Mouse (Mus musculus) B cell, adult (primary cell): Measurements from ENCODE around the gene Ube2c. TPM values are rescaled to one million over a fixed set of nuclear protein-coding genes. Genes with fewer than 3 reads are reported as not detected.

Experiments
- total RNA-seq: library from RNA; stranded (reverse); gene quantifications from 4 replicates; pipeline ENCODE4 v1.2.4, GENCODE M21; 2023; ENCODE audit not compliant: inconsistent age

Gene Ube2c
- 2.6 to 4.9 TPM (median 3.6 TPM) in 4 replicates for total RNA-seq

DNA sequence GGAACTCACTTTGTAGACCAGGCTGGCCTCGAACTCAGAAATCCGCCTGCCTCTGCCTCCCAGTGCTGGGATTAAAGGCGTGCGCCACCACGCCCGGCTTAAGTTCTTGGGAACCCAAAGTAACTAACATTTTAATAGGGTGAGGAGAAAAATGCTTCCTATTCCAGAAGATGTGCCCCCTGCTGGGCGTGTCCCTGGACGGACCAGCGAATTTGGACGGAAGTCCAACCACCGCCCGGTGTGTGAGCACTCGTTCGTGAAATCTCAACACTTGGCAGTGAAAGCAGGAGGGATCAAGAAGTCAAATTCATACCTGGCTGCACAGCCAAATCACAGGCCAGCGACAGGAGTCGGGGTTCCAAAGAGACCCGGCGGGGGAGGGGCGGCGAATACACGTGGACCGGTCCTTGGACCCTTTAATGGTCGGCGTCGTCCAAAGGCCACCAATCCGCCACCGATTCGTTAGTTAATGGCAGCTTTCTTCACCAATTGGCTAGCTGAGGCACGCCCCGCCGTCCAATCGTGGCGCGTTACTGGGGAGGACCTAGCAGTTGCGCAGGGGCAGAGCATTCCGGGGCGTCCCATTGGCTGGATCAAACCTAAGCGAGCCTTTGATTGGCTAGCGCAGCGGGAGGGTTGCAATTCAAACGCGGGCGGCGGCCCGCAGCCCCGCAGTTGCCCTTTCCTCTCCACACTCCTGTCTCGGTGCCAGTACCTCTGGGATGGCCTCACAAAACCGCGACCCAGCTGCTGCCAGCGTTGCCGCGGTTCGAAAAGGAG, at the start of gene Ube2c:
Ube2c (plus strand) TSS at position 641 of the 780 bp plus-strand sequence.

DNA sequence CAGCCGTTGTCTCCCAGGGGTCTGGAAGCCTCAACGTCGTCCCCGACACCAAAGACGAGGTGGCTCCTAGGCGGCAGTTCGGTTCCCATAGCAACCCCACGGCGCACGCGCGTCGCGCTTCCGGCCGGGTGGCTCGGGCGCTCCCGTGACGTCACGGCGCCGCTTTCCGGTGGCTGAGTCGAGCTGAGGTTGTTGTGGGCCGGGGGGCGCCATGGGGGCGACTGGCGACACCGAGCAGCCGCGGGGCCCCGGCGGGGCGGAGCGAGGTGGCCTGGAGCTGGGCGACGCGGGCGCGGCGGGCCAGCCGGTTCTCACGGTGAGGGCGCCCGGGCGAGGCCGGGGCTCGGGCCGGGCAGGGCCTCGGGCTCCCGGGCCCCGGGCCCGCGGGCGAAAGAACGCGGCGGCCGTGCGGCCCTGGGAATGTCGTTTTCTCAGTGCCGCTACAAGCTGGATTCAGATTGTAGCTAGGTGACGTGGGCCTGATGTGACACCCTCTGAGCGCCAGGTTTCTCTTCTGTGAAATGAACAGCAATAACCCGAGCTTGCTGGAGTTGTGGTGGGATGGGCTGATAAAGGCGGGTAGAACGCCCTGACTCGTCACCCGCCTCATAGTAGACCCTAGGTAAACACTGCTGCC, 23.7 kb upstream of the Ube2c start, which contains the start of the genes Wfdc3 and Dnttip1:
Wfdc3 (minus strand) TSS at position 89 of the 637 bp plus-strand sequence.
Dnttip1 (plus strand) TSS at position 141 of the 637 bp plus-strand sequence.

DNA sequence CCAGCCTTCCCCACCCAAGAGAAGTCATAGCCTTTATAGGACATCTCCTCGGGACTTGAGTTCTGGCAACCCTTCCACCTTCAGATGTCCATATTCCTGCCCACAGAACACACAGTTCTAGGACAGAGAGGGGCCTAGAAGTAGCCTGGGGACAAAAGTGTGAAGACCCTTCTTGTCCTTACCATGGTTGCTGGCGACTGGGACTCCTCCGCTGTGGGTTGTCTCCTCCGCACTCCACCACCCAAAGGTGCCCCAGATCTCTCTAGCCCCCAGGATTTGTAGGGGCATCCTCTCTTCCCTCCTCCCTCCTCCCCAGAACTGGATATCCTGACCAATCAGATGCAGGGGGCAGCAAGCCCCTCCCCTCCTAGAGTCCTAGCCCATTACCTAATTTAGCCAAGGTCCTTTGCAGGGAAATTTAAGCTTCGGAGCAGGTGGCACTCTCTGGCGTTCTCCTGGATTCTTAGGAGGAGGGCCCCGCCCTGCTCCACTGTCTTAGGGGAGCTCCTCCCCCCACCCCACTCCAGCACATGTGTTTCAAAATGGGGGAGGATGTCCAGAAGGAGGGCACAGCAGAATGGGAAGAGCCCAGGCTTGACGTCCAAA, 9.9 kb downstream of the Ube2c start, which contains the start of gene Tnnc2:
Tnnc2 (minus strand) TSS at position 487 of the 606 bp plus-strand sequence.

DNA sequence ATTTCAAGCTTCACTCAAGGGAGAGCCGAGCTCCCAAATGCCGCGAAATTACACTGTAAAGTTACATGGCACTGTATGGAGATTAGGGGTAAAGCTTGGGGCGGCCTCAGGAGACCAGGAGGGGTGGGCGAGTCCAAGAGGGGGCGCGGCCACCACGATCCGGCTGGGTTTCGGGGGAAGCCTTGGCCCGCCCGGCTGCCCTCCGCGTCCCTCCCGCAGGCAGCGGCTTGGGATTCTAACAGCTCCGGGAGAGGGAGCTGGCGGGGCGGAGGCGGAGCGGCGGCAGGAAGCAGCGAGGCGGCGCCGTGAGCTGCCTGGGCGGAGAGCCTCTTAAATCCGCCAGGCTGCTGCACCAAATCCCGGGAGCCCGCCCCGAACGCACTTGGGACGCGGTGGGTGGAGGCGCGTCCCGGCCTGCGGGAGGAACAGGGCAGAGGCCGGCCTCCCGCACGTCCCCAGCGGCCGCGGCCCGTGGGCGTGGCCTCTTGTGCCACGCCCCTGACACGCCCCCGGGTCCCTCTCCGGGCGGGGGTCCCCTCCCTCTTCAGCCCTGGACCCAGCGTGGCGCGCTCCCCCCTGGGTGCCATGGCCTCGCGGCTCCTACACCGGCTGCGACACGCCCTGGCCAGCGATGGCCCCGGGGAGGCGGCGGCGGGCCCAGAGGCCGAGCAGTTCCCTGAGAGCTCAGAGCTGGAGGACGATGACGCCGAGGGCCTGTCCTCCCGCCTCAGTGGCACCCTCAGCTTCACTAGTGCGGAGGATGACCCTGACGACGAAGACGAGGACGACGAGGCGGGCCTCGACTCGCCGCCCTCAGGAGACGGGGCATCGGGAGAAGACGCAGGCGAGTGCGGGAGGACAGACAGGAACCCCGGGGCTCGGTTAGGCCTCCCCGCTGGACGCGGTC, 16.0 kb downstream of the Ube2c start, which contains the start of gene Snx21:
Snx21 (plus strand) TSS at position 343 of the 907 bp plus-strand sequence.

DNA sequence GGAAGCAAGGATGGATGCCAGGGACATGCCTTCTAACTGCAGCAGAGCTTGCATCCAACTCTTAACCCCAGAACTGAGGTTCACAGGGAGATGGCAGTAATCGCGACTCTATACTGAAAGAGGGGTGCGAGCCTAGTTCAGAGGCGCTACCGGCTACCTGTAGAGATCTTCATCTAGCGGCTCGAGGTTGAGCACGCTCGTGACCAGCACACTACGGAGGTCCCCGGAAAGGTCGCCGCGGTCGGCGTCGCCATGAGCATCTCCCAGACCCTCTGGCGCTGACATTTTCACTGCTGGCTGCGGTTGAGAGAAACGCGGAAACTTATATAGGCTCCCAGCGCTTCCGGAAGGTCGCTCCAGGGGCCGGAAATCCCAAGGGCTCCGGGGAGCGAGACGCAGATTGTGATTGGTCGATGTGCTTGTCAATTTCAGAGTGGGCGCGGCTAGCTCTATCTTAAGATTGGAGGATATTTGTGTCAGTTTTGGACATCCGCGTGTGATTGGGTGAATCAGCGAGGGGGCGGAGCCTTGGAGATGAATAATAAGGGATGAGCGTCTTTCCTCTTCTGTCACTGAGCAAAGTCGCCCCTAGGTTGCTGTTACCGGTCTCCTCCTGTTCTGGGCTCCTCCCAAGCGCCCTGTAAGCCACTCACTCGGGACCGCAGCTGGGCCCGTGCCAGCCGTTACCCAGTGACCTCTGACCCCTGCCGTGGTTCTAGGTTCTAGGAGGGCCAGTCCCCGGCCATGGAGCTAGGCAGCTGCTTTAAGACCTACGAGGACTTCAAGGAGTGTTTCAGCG, 35.0 kb downstream of the Ube2c start, which contains the start of the genes Acot8 and Zswim3:
Acot8 (minus strand) TSS at position 350 of the 799 bp plus-strand sequence.
Zswim3 (plus strand) TSS at position 566 of the 799 bp plus-strand sequence.

DNA sequence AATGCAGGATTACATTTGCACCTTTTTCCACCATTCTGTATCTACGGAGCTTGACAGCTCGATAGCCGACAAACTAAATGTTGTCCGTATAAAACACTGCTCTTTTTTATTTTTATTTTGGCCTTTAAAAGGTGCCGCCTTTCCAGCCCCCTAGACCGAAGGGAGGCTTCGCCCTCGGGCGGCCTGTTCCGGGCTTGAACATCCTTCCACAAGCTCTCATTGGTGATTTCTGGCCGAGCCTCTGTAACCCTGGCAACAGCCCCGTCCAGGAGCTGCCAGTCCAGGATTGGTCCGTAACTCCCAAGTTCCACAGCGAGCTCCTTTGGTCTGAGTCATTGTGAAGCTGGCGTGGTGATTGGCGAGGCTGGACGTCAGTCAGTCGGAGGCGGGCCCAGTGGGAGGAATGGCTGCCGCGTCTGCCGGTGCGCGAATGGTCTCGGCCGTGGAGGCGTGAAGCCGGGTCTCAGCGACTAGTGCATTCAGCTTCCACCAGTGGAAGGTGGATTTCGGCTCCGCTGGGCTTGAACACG, 53.0 kb downstream of the Ube2c start, which contains the start of gene Zswim1:
Zswim1 (plus strand) TSS at position 51 of the 530 bp plus-strand sequence.

Other genes starting within 250 kb of the Ube2c start
- not detected in 4 replicates for gene Wfdc2, start 207.5 kb upstream of the Ube2c start, total RNA-seq
- not detected in 4 replicates for gene Spint3, start 196.4 kb upstream of the Ube2c start, total RNA-seq
- not detected in 4 replicates for gene Wfdc6a, start 184.5 kb upstream of the Ube2c start, total RNA-seq
- not detected in 4 replicates for gene Eppin, start 176.3 kb upstream of the Ube2c start, total RNA-seq
- gene Wfdc6b, start 156.4 kb upstream of the Ube2c start, total RNA-seq, result not detected in 4 replicates
- gene Wfdc8, start 156.3 kb upstream of the Ube2c start, total RNA-seq, result not detected in 4 replicates
- gene Wfdc16, start 131.1 kb upstream of the Ube2c start, total RNA-seq, result not detected in 4 replicates
- gene Wfdc10, start 113.9 kb upstream of the Ube2c start, total RNA-seq, result not detected in 4 replicates
- not detected in 4 replicates for gene Wfdc9, start 113.3 kb upstream of the Ube2c start, total RNA-seq
- gene Wfdc11, start 95.8 kb upstream of the Ube2c start, total RNA-seq, result not detected in 4 replicates
- not detected in 4 replicates for gene Wfdc13, start 84.8 kb upstream of the Ube2c start, total RNA-seq
- gene Spint4, start 71.4 kb upstream of the Ube2c start, total RNA-seq, result not detected in 4 replicates
- gene Spint5, start 54.6 kb upstream of the Ube2c start, total RNA-seq, result not detected in 4 replicates
- gene Wfdc3, start 24.0 kb upstream of the Ube2c start, total RNA-seq, result not detected in 4 replicates
- 35.3 to 43.4 TPM (median 39.6 TPM) in 4 replicates for gene Dnttip1, start 23.9 kb upstream of the Ube2c start, total RNA-seq
- not detected in 4 replicates for gene Tnnc2, start 10.1 kb downstream of the Ube2c start, total RNA-seq
- 0.60 to 1.5 TPM (median 0.69 TPM) in 4 replicates for gene Snx21, start 15.9 kb downstream of the Ube2c start, total RNA-seq
- 57.2 to 73.3 TPM (median 63.9 TPM) in 4 replicates for gene Acot8, start 35.0 kb downstream of the Ube2c start, total RNA-seq
- gene Zswim3, start 35.2 kb downstream of the Ube2c start, total RNA-seq, result 3.1 to 4.3 TPM (median 3.6 TPM) in 4 replicates
- 7.8 to 9.8 TPM (median 8.5 TPM) in 4 replicates for gene Zswim1, start 52.8 kb downstream of the Ube2c start, total RNA-seq
- 0.69 to 0.74 TPM in 2 of 4 replicates, not detected in the others for gene Spata25, start 58.6 kb downstream of the Ube2c start, total RNA-seq
- gene Ctsa, start 63.0 kb downstream of the Ube2c start, total RNA-seq, result 200 to 233 TPM (median 214 TPM) in 4 replicates
- 4.5 to 5.9 TPM (median 4.9 TPM) in 4 replicates for gene Neurl2, start 63.6 kb downstream of the Ube2c start, total RNA-seq
- gene Pltp, start 87.8 kb downstream of the Ube2c start, total RNA-seq, result 8.8 to 12.8 TPM (median 10.6 TPM) in 4 replicates
- gene Pcif1, start 109.4 kb downstream of the Ube2c start, total RNA-seq, result 91.0 to 95.0 TPM (median 92.9 TPM) in 4 replicates
- gene Zfp335, start 141.9 kb downstream of the Ube2c start, total RNA-seq, result 56.4 to 63.7 TPM (median 59.9 TPM) in 4 replicates
- gene Mmp9, start 170.9 kb downstream of the Ube2c start, total RNA-seq, result 0.36 to 0.55 TPM (median 0.42 TPM) in 4 replicates
- 0.83 to 1.8 TPM (median 0.92 TPM) in 4 replicates for gene Slc12a5, start 190.9 kb downstream of the Ube2c start, total RNA-seq